Mouse (Mus musculus): ENCODE measurements around the gene Pcsk5. TPM values are rescaled to one million over a fixed set of nuclear protein-coding genes. Genes with fewer than 3 reads are reported as not detected.

Pcsk5 gene
- total RNA-seq, 2 experiments from 2014 or later, result 2.4 to 3.2 TPM

DNA sequence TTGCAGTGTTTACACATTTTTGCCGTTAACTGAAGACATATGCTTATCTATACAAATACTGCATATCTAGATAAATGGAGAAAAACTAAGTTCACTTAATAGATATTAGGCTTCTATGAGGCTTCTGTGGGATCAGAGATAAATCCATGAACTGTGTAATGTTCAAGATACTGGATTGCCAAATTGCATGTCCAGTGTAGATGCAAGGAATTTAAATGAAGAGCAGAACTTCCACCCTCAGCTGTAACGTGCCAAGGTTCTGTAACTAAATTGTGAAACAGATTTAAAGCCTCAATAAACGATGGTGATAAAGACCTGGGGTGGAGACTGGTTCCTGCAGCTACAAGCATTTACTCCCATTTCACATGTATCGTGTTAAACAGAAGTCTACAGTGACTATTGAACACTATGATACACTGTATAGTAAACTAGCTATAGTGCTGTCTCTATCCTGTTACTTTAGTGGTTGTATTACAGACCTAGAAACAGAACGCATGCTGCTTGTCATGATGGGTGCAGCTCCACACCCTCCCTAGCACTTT, 23.9 kb downstream of the Pcsk5 start:
- intact Hi-C loops (cut with DNase I), result no loop called here
- no peak for DNase-seq

DNA sequence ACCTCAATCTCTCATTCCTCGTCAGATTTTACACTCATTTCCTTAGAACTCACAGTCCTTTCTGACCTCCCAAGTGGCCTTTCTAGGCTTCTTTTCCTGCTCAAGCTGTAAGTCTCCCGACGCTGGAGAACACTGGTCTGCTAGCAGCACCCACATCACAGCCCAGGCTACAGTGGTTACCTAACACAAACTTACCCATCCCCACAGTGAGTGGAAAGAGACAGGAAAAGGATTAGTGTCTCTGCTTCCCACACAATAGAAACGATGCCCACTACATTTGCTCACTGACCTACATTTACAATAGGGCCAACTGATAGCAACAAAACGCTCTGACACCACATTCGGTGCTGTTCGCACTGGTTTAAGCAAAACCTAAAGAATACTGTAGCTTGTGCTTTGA, 24.8 kb downstream of the Pcsk5 start:
- intact Hi-C loops (cut with DNase I), result no loop called here
- DNase-seq, result no peak

DNA sequence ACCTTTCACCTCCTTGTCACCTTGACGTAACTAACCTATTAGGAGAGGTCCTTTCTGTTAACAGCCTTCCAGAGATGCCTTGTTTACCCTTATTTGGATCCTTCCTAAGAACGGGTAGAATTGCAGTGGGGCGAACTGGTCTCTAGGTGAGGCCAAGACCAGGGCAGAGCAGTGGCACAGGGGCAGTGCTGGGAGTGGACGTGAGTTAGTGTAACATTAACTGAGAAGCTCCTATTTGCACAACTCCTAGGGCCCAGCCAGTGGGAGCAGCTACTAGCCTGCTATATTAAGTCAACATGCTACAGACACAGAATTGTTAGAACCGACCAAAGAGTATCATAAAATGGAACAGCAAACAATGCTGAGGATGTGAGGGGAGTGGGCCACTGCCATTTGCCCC, 30.8 kb downstream of the Pcsk5 start:
- intact Hi-C loops (cut with DNase I), result no loop called here
- DNase-seq, result no peak

DNA sequence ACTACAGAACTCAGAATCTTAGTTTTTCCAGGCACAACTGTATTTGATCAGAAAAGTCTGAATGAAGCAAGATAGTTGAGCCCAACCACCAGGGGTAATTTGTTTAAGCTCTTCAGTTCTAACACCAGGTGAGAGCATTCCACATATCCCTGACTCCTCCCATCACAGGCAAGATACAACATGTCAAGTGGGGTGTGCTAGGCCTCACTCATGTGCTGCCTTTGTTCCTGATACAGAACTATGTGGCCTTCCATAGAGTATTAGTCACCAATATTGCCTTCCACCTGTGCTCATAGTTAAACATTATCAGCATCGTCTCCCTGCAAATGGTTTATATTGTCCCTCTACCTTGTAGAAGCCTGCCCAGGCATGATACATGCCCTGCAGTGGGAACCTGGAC, 36.6 kb downstream of the Pcsk5 start:
- intact Hi-C loops (cut with DNase I), result no loop called here
- no peak for DNase-seq

DNA sequence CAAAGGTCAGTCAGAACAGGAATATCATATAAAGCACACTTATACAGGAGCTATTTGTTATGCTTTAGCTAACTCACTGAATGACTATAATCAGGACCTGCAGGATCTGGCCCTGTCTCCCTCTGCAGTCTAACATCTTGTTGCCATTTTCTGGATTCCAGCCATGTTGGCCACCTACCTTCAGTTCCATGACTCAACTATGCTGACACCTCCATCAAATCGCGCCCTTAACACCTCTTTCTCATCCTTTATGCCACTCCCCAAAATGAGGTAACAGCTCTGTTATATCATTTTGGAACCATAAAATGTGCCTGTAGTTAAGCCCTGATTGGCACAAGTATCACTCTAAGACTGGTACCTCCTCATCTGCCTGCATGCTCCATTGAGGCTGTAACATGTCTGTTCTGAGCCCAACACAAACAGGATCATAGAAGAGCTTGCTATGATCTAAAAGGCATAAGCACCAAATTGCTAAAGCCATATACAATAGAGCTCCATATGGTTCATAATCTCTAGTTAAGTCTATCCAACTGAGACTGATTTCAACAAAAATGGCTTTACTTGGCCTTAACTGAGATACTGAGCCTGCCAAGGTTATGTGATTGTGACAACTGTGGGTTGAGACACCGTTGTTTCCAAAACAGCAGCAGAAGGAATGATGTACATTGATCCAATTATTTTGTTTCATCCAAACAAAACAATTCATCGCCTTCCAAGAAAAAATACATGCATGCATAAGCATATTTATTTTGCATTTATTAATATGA, 37.8 kb downstream of the Pcsk5 start:
- no peak for DNase-seq
- intact Hi-C loops (cut with DNase I), result no loop called here

DNA sequence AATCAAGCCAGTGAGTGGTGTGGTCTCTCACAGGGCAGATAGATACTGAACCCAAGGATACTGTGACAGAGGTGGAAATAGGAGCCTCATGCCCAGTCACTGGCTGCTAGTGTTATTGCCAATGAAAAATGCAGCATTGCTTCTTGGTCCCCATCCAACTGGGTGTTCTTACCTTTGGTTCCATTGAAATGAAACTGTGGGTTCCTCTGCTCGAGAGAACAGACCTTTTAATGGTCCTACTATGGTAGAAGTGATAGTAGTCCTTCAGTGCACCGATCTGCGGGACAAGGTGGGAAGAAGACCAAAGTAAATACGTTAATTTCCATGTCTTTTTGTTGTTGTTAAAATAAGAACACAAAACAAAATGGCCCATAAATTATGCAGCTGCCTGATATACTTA, 44.0 kb downstream of the Pcsk5 start:
- no peak for DNase-seq
- intact Hi-C loops (cut with DNase I), result no loop called here

DNA sequence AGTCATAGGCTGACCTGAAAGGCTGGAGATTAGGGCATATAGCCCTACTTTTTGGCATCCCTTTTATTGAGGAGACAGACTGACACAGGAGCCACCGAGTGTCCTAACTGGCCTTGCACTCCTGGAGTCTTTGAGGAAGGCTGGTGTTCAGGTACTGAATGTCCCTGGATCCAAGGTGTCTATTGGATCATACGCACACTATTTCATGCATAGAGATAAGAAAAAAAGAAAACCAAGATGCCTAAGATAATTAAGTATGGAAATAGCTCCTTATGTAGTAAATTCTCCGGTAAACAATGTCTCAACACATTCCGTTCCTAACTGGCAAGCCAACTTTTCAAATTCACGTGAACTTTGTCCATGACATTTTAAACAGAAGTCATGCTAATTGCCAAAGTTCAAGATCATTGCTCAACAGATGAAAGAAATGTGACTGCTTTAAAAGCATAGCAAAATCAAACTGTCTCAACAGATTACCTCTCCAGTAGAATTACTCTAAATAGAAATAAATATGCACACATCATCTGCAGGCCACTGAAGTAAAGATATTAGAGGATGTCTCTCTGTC, 45.9 kb downstream of the Pcsk5 start:
- intact Hi-C loops (cut with DNase I), result no loop called here
- no peak for DNase-seq

DNA sequence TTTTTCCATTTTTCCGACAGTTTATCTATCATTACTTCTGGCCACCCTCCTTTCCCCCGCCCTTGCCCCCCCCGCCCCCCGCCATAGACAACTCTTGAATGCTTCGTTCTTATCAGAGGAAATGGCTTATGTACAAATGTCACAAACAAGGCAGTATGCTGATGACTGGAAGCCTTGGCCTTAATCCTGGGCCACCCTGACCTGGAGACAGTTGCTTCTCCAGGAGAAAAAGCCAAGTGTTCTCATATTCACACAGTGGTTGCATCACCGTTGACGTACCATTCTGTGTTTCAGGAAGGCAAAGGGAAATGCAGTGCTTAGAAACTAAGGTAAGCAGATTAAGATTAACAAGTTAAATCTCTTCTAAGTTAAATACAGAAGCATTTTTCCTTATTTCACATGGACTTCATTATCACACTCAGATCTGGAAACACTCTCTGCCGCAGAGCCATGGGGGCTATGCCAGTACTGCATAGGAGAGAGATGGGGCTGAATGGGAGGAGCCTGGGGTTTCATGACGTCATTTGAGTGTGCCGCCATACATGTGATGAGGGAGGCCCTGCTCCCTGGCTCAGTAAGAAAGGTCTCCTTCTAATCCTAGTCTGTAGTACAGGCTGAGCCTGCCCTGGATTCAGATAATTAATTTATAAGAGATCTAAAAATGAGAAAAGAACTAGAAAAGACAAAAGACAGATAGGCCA, 48.7 kb downstream of the Pcsk5 start:
- no peak for DNase-seq
- intact Hi-C loops (cut with DNase I), result no loop called here

DNA sequence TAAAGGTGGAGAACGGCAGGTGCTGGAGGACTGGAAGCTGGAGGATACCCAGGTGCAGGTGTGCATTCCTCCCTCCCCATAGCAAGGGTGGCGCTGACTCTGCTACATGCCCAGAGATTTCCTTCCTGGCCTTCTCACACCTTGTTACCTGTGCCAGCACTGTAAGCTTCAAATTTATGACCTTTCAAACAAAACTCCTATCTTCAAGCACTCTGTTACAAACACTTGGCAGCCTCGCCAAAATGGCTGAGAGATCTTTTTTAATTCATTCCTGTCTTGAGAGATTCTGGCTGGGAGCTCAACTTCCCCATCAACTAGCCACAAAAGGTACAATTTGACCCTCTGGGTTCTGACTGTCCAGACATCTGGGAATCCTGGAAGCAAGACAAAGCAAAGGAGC, 50.7 kb downstream of the Pcsk5 start:
- DNase-seq, result no peak
- intact Hi-C loops (cut with DNase I), result loop anchor here (2.0 kb wide), 1 partner anchor 50 kb away; the partner anchor contains the start of gene Pcsk5

DNA sequence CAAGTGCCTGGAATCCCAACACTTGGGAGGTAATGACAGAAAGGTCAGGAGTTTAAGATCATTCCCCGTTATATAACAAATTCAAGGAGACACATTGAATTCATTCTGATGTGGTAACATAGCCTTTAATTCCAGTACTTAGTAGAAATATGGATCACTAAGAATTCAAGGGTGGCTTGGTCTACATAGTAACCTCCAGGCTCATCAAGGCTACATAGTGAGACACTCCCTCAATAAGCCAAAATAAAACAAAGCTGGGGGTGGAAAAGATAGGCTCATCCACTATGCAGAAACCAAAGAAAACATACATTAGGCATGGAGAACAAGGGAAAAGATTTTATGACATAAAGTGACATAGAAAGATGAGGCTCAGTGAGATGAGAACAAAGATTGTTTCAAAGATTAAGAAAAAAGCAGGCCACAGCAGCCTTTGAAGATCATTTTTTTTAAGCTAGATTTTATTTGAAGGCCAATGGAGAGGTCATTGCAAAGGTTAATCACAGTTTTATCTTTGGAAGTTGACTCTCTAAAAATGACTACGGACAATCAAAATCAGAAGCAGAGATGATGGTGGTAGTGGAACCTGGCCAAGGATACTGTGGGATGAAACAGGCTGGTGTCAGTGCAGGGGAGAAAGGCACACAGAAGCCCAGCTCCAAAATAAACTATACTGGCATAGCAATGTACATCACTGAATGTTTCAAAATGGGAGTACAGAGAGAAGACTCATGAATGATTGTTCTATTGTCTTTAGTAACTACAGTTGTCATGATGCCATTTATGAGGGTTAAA, 52.8 kb downstream of the Pcsk5 start:
- intact Hi-C loops (cut with DNase I), result no loop called here
- DNase-seq, result no peak

DNA sequence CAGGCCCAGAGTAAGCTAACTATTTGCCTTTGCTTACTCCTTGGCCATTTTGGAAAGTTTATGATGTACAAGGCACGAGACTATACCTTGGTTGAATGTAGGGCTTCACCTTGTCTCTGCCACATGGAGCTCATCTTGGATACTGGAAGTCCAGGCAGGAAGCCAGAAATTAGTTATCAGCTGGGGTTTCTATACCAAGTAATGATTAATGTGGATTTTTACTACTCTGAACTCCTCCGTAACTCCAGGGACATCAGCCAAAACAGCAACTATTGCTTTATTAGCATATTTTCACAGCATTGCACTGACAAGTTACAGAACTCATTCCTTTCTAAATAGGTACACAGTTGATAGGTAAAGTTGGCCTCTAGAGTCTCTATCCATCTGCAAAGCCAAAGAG, 54.2 kb downstream of the Pcsk5 start:
- DNase-seq, result no peak
- intact Hi-C loops (cut with DNase I), result no loop called here

DNA sequence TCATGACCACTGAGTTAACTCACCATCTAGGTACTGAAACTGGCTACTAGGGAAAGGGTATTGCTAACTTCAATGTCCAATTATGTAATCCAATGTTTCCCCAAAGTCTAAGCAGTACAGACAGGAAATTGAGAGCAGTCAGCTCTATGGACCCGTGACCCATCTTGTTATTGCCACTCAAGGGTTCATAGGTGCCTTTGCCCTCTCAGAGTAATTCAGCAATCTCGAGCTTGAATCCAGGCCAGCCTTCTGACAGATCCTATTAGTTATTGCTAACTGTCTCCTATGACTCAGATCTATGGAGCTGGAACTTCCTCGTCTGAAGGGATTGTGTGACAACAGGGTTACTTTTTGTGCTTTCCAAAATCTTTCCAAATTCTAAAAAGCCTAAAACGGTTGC, 56.1 kb downstream of the Pcsk5 start:
- intact Hi-C loops (cut with DNase I), result no loop called here
- no peak for DNase-seq

DNA sequence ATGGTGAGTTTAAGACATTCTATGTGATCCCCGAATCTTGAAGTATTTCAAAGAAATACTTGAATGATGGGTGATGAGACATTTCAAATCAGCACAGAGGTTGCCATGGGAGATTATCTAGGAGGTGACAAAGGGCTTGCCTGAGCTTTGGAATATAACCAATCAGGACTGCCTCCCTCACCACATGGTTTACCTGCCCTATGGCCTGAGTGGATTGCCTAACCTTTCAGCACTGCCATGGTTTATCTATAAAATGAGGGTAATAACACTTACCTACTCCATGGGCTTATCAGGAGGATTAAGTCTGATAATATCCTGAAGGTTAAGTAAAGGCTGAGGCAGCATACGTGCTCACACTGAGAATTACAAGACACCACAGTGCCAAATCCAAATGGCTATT, 61.5 kb downstream of the Pcsk5 start:
- intact Hi-C loops (cut with DNase I), result no loop called here
- DNase-seq, result no peak

DNA sequence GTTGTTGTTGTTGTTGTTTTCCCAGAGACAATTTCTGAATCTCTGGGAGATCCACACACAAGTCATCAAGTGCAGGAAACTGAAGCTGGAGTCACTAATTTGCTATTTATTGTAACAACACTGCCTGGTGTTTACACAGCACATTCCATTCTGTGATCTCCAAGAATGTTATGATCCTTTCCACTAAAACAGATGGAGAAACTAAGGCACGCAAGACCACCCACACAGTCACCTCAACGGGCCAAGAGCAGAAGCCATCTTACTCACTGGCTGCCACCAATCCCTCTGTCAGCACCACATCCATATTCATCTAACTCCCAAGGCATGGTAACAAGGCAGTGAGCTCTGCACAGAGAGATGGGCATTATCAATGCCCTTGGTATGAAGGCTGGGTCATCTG, 62.3 kb downstream of the Pcsk5 start:
- intact Hi-C loops (cut with DNase I), result no loop called here
- no peak for DNase-seq

DNA sequence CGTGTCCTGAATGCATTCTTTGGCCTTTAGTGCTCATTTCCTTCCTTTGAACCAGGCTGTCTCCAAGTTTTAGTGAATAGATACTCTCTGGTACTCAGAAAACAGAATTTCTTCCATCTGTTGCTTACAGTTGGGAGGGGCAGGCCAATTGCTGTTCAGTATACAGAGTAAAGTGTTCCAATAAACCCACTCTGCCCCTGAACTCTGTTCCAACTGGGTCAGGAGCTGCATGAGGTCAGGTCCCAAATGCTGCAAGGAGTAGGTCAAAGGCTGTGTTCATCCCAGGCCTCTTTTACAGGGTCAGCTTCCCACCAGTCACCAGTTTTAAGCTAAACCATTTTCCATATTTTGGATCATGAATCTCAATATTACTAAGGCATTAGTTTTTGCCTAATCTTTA, 63.4 kb downstream of the Pcsk5 start:
- intact Hi-C loops (cut with DNase I), result no loop called here
- no peak for DNase-seq

DNA sequence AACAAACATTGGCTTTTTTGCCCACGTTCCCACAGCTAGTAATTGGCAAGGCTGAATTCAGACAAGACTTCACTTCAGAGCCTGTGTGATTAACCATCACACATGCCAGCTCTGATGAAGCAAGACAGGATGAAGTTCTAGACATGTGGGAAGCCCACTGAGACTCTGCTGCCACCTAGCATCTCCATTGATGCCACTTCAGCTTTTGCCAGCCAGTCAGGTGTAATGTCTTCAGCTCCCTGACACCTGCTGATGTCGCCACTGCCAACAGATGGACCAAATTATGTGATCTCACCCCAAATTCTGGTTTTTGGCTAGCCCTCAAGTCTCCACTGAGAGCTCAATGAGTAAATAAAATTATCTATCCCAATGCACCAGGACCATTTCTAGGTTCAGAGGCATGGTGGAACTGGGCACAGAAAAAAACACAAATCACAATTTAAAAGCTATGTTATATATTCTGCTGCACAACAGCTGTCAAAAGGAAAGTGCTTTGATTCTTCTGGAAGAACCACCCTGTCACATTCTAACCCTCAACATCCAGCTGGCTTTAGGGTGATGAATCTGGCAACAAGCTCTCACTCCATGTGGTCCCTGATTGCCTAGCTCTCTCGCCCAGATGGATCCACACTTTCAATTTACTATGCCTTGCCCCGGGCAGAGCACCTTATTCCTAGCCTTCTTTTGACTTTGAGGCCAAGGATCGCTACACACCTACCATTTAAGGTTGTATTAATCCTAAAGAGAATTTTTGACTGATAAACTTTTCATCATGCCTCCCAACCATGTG, 67.6 kb downstream of the Pcsk5 start:
- intact Hi-C loops (cut with DNase I), result no loop called here
- no peak for DNase-seq

DNA sequence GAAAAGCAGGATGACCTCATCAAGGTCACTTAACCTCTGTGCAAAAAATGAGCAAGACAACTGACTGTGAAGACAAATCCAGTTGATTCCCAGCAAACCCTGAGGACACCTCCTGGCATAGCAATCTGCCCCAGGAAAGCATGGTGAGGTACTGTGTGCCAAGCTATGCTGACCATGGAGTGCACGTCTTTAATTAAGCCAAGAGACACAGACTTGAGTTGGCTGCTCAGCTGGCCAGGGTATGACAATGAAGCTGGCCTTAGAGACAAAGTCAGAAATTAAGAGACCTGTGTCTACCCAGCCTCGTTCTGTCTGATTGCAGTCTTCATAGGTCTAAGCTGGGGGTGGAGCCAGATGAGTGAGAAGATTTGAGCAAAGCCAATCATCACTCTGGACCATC, 72.4 kb downstream of the Pcsk5 start:
- DNase-seq, result no peak
- intact Hi-C loops (cut with DNase I), result no loop called here

DNA sequence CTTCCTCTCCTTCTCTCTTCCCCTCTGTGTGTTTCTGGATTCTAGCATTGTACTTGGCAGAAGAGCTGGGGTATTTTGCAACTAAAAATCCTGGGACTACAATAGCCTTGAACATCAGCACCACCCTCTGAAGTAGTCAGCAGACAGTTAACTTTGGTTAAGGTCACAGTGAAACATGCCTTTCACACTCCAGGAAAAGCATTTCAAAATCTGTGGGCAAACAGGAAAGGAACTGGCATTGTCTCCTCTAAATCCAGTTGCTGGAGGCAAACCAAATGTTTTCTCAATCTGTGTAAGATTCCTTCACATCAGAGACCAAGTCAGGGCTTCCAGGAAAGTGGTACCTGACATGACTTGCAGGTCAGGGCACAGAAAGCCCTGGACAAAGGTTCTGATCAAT, 74.7 kb downstream of the Pcsk5 start:
- intact Hi-C loops (cut with DNase I), result no loop called here
- DNase-seq, result no peak

DNA sequence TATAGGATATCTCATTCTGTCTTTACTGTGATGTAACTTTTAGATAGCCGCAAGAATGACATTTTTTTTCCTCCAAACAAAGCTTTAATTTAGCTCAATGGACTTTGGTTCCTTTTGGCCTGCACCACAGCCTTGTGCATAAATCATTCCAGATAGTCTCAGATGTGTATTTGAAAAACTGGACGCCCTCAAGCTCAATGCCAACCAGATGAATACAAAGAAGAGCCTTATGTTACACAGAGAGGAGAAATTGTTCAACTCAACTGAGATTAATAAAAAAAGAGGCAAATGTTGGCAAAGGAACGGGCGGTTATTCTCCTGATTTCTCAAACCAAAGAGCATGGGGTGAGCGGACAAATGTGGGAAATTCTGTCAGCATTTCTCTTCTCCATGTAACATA, 75.8 kb downstream of the Pcsk5 start:
- DNase-seq, result no peak
- intact Hi-C loops (cut with DNase I), result no loop called here

DNA sequence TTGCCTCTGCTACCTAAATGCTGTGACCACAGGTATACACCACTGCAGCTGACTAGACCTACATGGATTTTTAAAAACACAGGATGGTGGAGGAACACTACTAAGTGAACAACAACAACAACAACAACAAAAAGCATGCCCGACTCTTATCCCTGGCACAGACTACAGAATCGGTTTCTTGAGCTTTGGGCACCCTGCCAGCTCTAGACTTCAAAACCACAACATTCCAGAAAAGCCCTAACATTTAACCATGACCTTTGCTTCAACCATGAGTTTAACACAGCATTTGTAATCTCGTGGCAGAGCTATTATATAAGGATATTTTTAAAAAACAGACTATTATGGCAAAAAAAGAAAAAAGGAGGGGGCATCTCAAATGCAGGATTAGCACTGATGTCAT, 84.6 kb downstream of the Pcsk5 start:
- no peak for DNase-seq
- intact Hi-C loops (cut with DNase I), result no loop called here

Data from gastrocnemius, postnatal 36 days (tissue).